In the genomic region with DNA sequence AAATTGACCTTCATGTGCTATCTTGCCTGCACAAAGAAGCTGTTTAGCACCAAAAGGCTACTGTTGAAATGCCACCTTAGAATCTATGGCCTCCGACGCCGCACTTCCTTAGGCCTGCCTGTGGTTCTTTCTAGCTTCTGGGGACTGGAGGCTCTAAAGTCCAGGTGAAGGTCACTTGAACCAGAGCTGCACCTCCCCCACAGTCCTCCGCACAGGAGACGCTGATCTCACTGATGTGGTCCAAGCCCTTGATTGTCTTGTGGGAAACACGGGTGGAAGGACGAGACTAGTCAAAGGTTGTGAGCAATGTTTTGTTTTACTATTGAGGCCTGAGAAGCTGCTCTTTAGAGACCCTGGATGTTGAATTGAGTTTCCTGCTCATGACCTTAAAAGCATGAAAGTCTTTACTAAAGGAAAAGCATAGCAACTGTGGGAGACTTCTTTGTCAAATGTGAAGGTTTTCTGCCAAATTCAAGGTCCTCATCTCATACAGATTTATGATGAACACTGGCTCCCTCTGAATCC, we compare ENCODE assay signal across 9 mouse cellular contexts. TPM values are rescaled to one million over a fixed set of nuclear protein-coding genes. Genes with fewer than 3 reads are reported as not detected.
DNase-seq lines count a peak whose midpoint lies in the region; ATAC-seq and TF ChIP-seq lines count a peak whose summit lies in the region.
"Had no signal": no experiment of that assay in that cellular context is flagged by ENCODE, and none has a peak within 500 bp of the region (broad histone marks: within the 10 kb centered on the region; RNA-seq: fewer than 3 reads in every experiment).

No protein-coding gene starts in this region.

- no peak for TF ChIP-seq POLR2A in small intestine, adult 2 months (IDR thresholded peaks at IDR 0.05; ENCODE audit: low read depth, low read length)

- peaks cover 22% of the 10 kb centered on the region for H3K27me3 ChIP-seq in midbrain, embryonic 10.5 days (ENCODE audit: low read depth, poor library complexity, severe bottlenecking)
- H3K27me3 ChIP-seq in midbrain, postnatal 0 days (ENCODE audit: insufficient read depth, low read length) = peaks cover 12% of the 10 kb centered on the region; the same call in 1 of the 2 replicates
- no peaks in the 10 kb centered on the region for H3K27me3 ChIP-seq in kidney, embryonic 15.5 days
- no peaks in the 10 kb centered on the region for H3K27me3 ChIP-seq in small intestine, adult 2 months (ENCODE audit: control insufficient read depth, insufficient read depth, low read length)

- peaks cover 32% of the 10 kb centered on the region for H3K36me3 ChIP-seq in midbrain, embryonic 10.5 days
- no peaks in the 10 kb centered on the region for H3K36me3 ChIP-seq in midbrain, postnatal 0 days (ENCODE audit: insufficient read depth, low read length)
- peaks cover 26% of the 10 kb centered on the region for H3K36me3 ChIP-seq in kidney, embryonic 15.5 days
- peaks cover 29% of the 10 kb centered on the region for H3K36me3 ChIP-seq in small intestine, adult 2 months (ENCODE audit: control insufficient read depth, insufficient read depth, low read length)

- ATAC-seq in midbrain, postnatal 0 days (ENCODE audit: low FRiP score) = no peak
- ATAC-seq in kidney, embryonic 15.5 days (replicated peaks; ENCODE audit: low FRiP score) = no peak

- no peak overlapping the region for H3K27ac ChIP-seq in midbrain, embryonic 10.5 days (replicated peaks)
- H3K27ac ChIP-seq in midbrain, postnatal 0 days (ENCODE audit: low read depth, low read length) = no peak overlapping the region
- peak overlapping the region; percentile 62 for H3K27ac ChIP-seq in kidney, embryonic 15.5 days
- H3K27ac ChIP-seq in small intestine, adult 2 months (ENCODE audit: insufficient read depth, low read depth, low read length) = peak overlapping the region; percentile 35

- 84% methylated on average over 7 of the region's 7 CpGs for WGBS in midbrain, embryonic 10.5 days
- 84% methylated on average over 7 of the region's 7 CpGs for WGBS in midbrain, postnatal 0 days
- 36% methylated on average over 7 of the region's 7 CpGs for WGBS in kidney, embryonic 15.5 days
- WGBS in small intestine, adult 2 months = 23% methylated on average over 7 of the region's 7 CpGs

- H3K9ac ChIP-seq in midbrain, postnatal 0 days (replicated peaks; ENCODE audit: low read length, poor library complexity, severe bottlenecking) = no peak overlapping the region
- H3K9ac ChIP-seq in kidney, embryonic 15.5 days = peak overlapping the region; percentile 33

- H3K9me3 ChIP-seq in midbrain, embryonic 10.5 days (replicated peaks) = no peaks in the 10 kb centered on the region
- no peaks in the 10 kb centered on the region for H3K9me3 ChIP-seq in midbrain, postnatal 0 days (ENCODE audit: low read length)
- H3K9me3 ChIP-seq in kidney, embryonic 15.5 days (replicated peaks) = no peaks in the 10 kb centered on the region

- TF ChIP-seq CTCF in midbrain, postnatal 0 days (IDR thresholded peaks at IDR 0.05) = no peak
- no peak for TF ChIP-seq CTCF in small intestine, adult 2 months (IDR thresholded peaks at IDR 0.05; ENCODE audit: extremely low read depth, insufficient read length, insufficient replicate concordance, low read depth, low read length)

- peak overlapping the region; percentile 64 for H3K4me3 ChIP-seq in midbrain, embryonic 10.5 days
- H3K4me3 ChIP-seq in midbrain, postnatal 0 days (ENCODE audit: low read depth, low read length) = no peak overlapping the region
- H3K4me3 ChIP-seq in kidney, embryonic 15.5 days (replicated peaks) = peak overlapping the region; percentile 79
- H3K4me3 ChIP-seq in small intestine, adult 2 months (ENCODE audit: low read depth, low read length) = peak overlapping the region; percentile 54

- peaks cover 44% of the 10 kb centered on the region for H3K4me1 ChIP-seq in midbrain, embryonic 10.5 days
- H3K4me1 ChIP-seq in midbrain, postnatal 0 days (ENCODE audit: insufficient read depth, low read length) = peaks cover 2% of the 10 kb centered on the region; the same call in 1 of the 2 replicates
- peaks cover 61% of the 10 kb centered on the region for H3K4me1 ChIP-seq in kidney, embryonic 15.5 days
- 0 out of 2 replicates have a peak, but pooled peaks cover 2% of the 10 kb centered on the region for H3K4me1 ChIP-seq in small intestine, adult 2 months (ENCODE audit: control insufficient read depth, insufficient read depth, insufficient read length, low read length)

- DNase-seq in adrenal gland, adult (ENCODE audit: inconsistent age in 2 of 2, low spot score in 1 of 2) = peak; percentile 76 to 91
- no peak for DNase-seq in adrenal gland, postnatal 4 days (ENCODE audit: low spot score in 2 of 2)
- DNase-seq in midbrain, embryonic 10.5 days (ENCODE audit: low spot score) = no peak
- no peak for DNase-seq in midbrain, postnatal 0 days (ENCODE audit: low spot score)
- DNase-seq in left cerebral cortex, adult 9 months (ENCODE audit: low spot score in 2 of 2) = no peak
- DNase-seq in cerebellum, adult 8-10 months = no peak
- DNase-seq: heart, postnatal 36 days had no signal

- H3K4me2 ChIP-seq in midbrain, postnatal 0 days (ENCODE audit: low read depth, low read length, poor library complexity, severe bottlenecking) = no peak overlapping the region
- peak overlapping the region; percentile 91 for H3K4me2 ChIP-seq in kidney, embryonic 15.5 days

RNA-seq across cellular contexts. Expression of gene Tuba1c, which starts 3.1 kb away (rescaled TPM):
- 100 to 1,000 TPM; 200 to 217 TPM for total RNA-seq in adrenal gland, postnatal 4 days (2021)
- 118 and 129 TPM in 2 replicates for polyA plus RNA-seq in midbrain, embryonic 10.5 days (2016; fragmentation: Nextera tagmentation; extraction: Ambion mirVana)
- 18.2 and 22.6 TPM in 2 replicates for total RNA-seq in midbrain, postnatal 0 days (2014; rRNA removed)
- 9.6 and 9.9 TPM in 2 replicates for polyA plus RNA-seq in midbrain, postnatal 0 days (2015; fragmentation: Nextera tagmentation; extraction: Ambion mirVana)
- 180 and 185 TPM in 2 replicates for polyA plus RNA-seq in kidney, embryonic 15.5 days (2015; fragmentation: Nextera tagmentation; extraction: Ambion mirVana)
- 252 and 382 TPM in 2 replicates for polyA plus RNA-seq in small intestine, adult 2 months (2012; rRNA removed)

RNA-seq across cellular contexts. Expression of gene Prph, which starts 22.2 kb away (rescaled TPM):
- 10 to 100 TPM; 26.7 to 68.4 TPM for total RNA-seq in adrenal gland, postnatal 4 days (2021)
- polyA plus RNA-seq in midbrain, embryonic 10.5 days (2016; fragmentation: Nextera tagmentation; extraction: Ambion mirVana) = 3.3 and 4.2 TPM in 2 replicates
- 9.8 and 11.2 TPM in 2 replicates for total RNA-seq in midbrain, postnatal 0 days (2014; rRNA removed)
- polyA plus RNA-seq in midbrain, postnatal 0 days (2015; fragmentation: Nextera tagmentation; extraction: Ambion mirVana) = 8.0 and 9.1 TPM in 2 replicates
- polyA plus RNA-seq in kidney, embryonic 15.5 days (2015; fragmentation: Nextera tagmentation; extraction: Ambion mirVana) = 5.9 and 12.6 TPM in 2 replicates
- 4.6 and 4.8 TPM in 2 replicates for polyA plus RNA-seq in small intestine, adult 2 months (2012; rRNA removed)

RNA-seq across cellular contexts. Expression of gene Troap, which starts 41.6 kb away (rescaled TPM):
- total RNA-seq in adrenal gland, postnatal 4 days (2021) = 10 to 100 TPM; 14.5 to 17.1 TPM
- 47.5 and 50.2 TPM in 2 replicates for polyA plus RNA-seq in midbrain, embryonic 10.5 days (2016; fragmentation: Nextera tagmentation; extraction: Ambion mirVana)
- total RNA-seq in midbrain, postnatal 0 days (2014; rRNA removed) = 1.6 and 4.1 TPM in 2 replicates
- polyA plus RNA-seq in midbrain, postnatal 0 days (2015; fragmentation: Nextera tagmentation; extraction: Ambion mirVana) = 1.4 and 2.1 TPM in 2 replicates
- polyA plus RNA-seq in kidney, embryonic 15.5 days (2015; fragmentation: Nextera tagmentation; extraction: Ambion mirVana) = 33.8 and 39.4 TPM in 2 replicates
- 5.3 and 9.0 TPM in 2 replicates for polyA plus RNA-seq in small intestine, adult 2 months (2012; rRNA removed)

RNA-seq across cellular contexts. Expression of gene C1ql4, which starts 54.8 kb away (rescaled TPM):
- total RNA-seq in adrenal gland, postnatal 4 days (2021) = under 1 TPM in 1 of 2 experiments, not detected in 1; 0.20 TPM
- 0.21 and 2.3 TPM in 2 replicates for polyA plus RNA-seq in midbrain, embryonic 10.5 days (2016; fragmentation: Nextera tagmentation; extraction: Ambion mirVana)
- 17.7 and 21.1 TPM in 2 replicates for total RNA-seq in midbrain, postnatal 0 days (2014; rRNA removed)
- 8.5 and 9.2 TPM in 2 replicates for polyA plus RNA-seq in midbrain, postnatal 0 days (2015; fragmentation: Nextera tagmentation; extraction: Ambion mirVana)
- polyA plus RNA-seq in kidney, embryonic 15.5 days (2015; fragmentation: Nextera tagmentation; extraction: Ambion mirVana) = 0.72 and 1.1 TPM in 2 replicates
- polyA plus RNA-seq in small intestine, adult 2 months (2012; rRNA removed) = not detected in 2 replicates
- total RNA-seq: heart, postnatal 36 days had no signal

Comparison
In these comparisons a context has a peak if more than half of its experiments do, and no peak if none do; other contexts are left out.
1. DNase-seq: peak in adrenal gland, adult (2 of 2); none in adrenal gland, postnatal 4 days (0 of 2), midbrain, embryonic 10.5 days (single experiment), midbrain, postnatal 0 days (single experiment), left cerebral cortex, adult 9 months (0 of 2) and cerebellum, adult 8-10 months (single experiment).
2. RNA of gene Tuba1c, which starts 3.1 kb away (polyA plus RNA-seq): 252 to 382 TPM in small intestine, adult 2 months, 180 to 185 TPM in kidney, embryonic 15.5 days and 118 to 129 TPM in midbrain, embryonic 10.5 days; 9.6 to 9.9 TPM in midbrain, postnatal 0 days; every median in the first group is over 10 times any median in the second.
3. H3K27ac ChIP-seq: peak in kidney, embryonic 15.5 days (single experiment) and small intestine, adult 2 months (single experiment); none in midbrain, embryonic 10.5 days (single experiment) and midbrain, postnatal 0 days (single experiment).